Mouse (Mus musculus) stomach, postnatal 0 days (tissue): ENCODE results near the gene Vps13d.

Experiments used
- CTCF ChIP-seq: IDR thresholded peaks from 2 replicates; pipeline ENCODE4 v1.5.1; 2016; ENCODE audit warnings: antibody characterized with exemption, low read depth, mild to moderate bottlenecking, moderate library complexity
- EP300 ChIP-seq: optimal IDR thresholded peaks from 2 replicates; pipeline ENCODE3; 2016; ENCODE audit warnings: antibody characterized with exemption

DNA sequence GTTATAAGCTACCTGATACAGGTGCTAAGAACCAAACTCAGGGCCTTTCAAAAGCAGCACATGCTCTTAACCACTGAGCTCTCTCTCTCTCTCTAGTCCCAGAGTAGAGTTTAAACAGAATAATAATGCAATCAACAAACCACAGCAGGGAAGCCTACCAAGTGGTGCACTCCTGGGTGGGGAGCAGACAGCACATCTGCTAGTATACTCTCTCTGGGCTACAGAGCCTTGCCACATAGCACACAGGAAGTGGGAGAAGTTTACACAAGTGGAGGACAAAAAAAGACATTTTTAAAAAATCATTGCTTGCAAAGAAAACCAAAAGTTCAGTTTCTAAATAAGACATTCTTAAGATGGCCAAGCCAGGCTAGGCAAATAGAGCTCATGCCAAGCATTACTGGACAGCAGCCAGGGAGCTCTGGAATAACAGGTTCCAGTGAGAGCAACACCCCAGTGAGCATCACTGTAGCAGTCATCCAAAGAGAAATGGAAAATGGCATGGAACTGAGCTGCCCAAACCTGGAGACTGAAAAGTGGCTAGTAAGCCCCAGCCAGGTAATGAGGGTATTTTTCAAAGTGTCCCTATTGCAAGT, 64.8 kb downstream of the Vps13d start:
- TF ChIP-seq CTCF: no peak
- no peak for TF ChIP-seq EP300
